Mouse (Mus musculus) MEL (cell line): ENCODE data around the gene Ssh3. TPM values are rescaled to one million over a fixed set of nuclear protein-coding genes. Genes with fewer than 3 reads are reported as not detected.

Experiments used
- DNase-seq: peaks from one replicate; pipeline ENCODE4 v3.0.0; 2011; ENCODE audit warnings: low read depth, low spot score
- H3K27ac ChIP-seq: 2 replicates; pipeline ENCODE4 v1.5.1; 2012; ENCODE audit warnings: low read depth, mild to moderate bottlenecking, control low read depth, low read length, moderate library complexity; ENCODE audit not compliant: control insufficient read depth
- H3K27me3 ChIP-seq, 2 experiments: fragments of 150-350 bp in 1 of 2; sonication (generic) in 1 of 2; 2 replicates each; pipeline ENCODE4 v1.6.1; 2012; ENCODE audit warnings: low read length in 2 of 2, mild to moderate bottlenecking in 2 of 2, improper control_type of control experiment in 1 of 2, moderate library complexity in 1 of 2; ENCODE audit not compliant: insufficient read depth in 2 of 2, control insufficient read depth in 1 of 2
- H3K36me3 ChIP-seq, 2 experiments: 2 replicates each; pipeline ENCODE4 v1.6.1; 2012 to 2014; ENCODE audit warnings: low read length in 2 of 2, improper control_type of control experiment in 1 of 2, inconsistent platforms in 1 of 2, mild to moderate bottlenecking in 1 of 2; ENCODE audit not compliant: insufficient read depth in 2 of 2, control insufficient read depth in 1 of 2
- H3K4me1 ChIP-seq, 2 experiments: fragments of 150-350 bp in 1 of 2; sonication (generic) in 1 of 2; 2 replicates each; pipeline ENCODE4 v1.6.1; 2012; ENCODE audit warnings: low read length in 2 of 2, improper control_type of control experiment in 1 of 2, mild to moderate bottlenecking in 1 of 2; ENCODE audit not compliant: insufficient read depth in 2 of 2, control insufficient read depth in 1 of 2
- H3K4me3 ChIP-seq, 2 experiments: fragments of 150-350 bp in 1 of 2; sonication (generic) in 1 of 2; 2 replicates each; pipeline ENCODE4 v1.5.1; 2012; ENCODE audit warnings: low read depth in 2 of 2, low read length in 2 of 2, mild to moderate bottlenecking in 2 of 2, moderate library complexity in 2 of 2, control low read depth in 1 of 2, improper control_type of control experiment in 1 of 2; ENCODE audit not compliant: control insufficient read depth in 1 of 2, insufficient read depth in 1 of 2
- H3K79me2 ChIP-seq: 2 replicates; pipeline ENCODE4 v1.6.1; 2012; ENCODE audit warnings: mild to moderate bottlenecking, low read length, moderate library complexity; ENCODE audit not compliant: control insufficient read depth, poor library complexity, insufficient read depth
- H3K9ac ChIP-seq: 2 replicates; pipeline ENCODE4 v1.6.1; 2012; ENCODE audit warnings: low read depth, mild to moderate bottlenecking, control low read depth, low read length, moderate library complexity; ENCODE audit not compliant: control insufficient read depth, poor library complexity, severe bottlenecking
- H3K9me3 ChIP-seq: fragments of 150-350 bp; sonication (generic); replicated peaks from 2 replicates; pipeline ENCODE4 v1.6.1; 2012; ENCODE audit warnings: mild to moderate bottlenecking, low read length, improper control_type of control experiment, moderate library complexity; ENCODE audit not compliant: insufficient read depth
- BHLHE40 ChIP-seq: IDR thresholded peaks from 2 replicates; pipeline ENCODE4 v1.6.1; 2012; ENCODE audit warnings: low read depth, mild to moderate bottlenecking, inconsistent platforms, low read length, improper control_type of control experiment, borderline replicate concordance
- CTCF ChIP-seq, 3 experiments: IDR thresholded peaks in 2 of 3; conservative IDR thresholded peaks in 1 of 3; 2 replicates each; pipeline ENCODE4 v1.5.1; 2011 to 2012; ENCODE audit warnings: low read length in 3 of 3, low read depth in 2 of 3, mild to moderate bottlenecking in 2 of 3, improper control_type of control experiment in 1 of 3, inconsistent platforms in 1 of 3, mixed read lengths in 1 of 3, moderate library complexity in 1 of 3; ENCODE audit not compliant: control insufficient read depth in 1 of 3, insufficient read depth in 1 of 3, poor library complexity in 1 of 3, severe bottlenecking in 1 of 3
- E2F4 ChIP-seq: IDR thresholded peaks from 2 replicates; pipeline ENCODE4 v1.6.1; 2011; ENCODE audit warnings: low read depth, low read length, improper control_type of control experiment, borderline replicate concordance
- ELF1 ChIP-seq: IDR thresholded peaks from 2 replicates; pipeline ENCODE4 v1.6.1; 2014; ENCODE audit warnings: low read depth, mild to moderate bottlenecking, inconsistent platforms, low read length, improper control_type of control experiment, moderate library complexity
- EP300 ChIP-seq, 2 experiments: IDR thresholded peaks; 2 replicates each; pipeline ENCODE4 v1.6.1; 2011; ENCODE audit warnings: improper control_type of control experiment in 2 of 2, low read length in 2 of 2, low read depth in 1 of 2, mild to moderate bottlenecking in 1 of 2
- HCFC1 ChIP-seq: IDR thresholded peaks from 2 replicates; pipeline ENCODE4 v1.6.1; 2012; ENCODE audit warnings: low read depth, mild to moderate bottlenecking, inconsistent platforms, low read length, improper control_type of control experiment, moderate library complexity
- JUND ChIP-seq: IDR thresholded peaks from 2 replicates; pipeline ENCODE4 v1.6.1; 2011; ENCODE audit warnings: low read depth, mild to moderate bottlenecking, improper control_type of control experiment, low read length
- KAT2A ChIP-seq: conservative IDR thresholded peaks from 2 replicates; pipeline ENCODE4 v1.6.1; 2012; ENCODE audit warnings: low read depth, low read length, improper control_type of control experiment, inconsistent platforms
- MAX ChIP-seq: IDR thresholded peaks from 2 replicates; pipeline ENCODE4 v1.6.1; 2011; ENCODE audit warnings: low read length, improper control_type of control experiment
- MEF2A ChIP-seq: IDR thresholded peaks from 2 replicates; pipeline ENCODE4 v1.6.1; 2014; ENCODE audit warnings: low read depth, mild to moderate bottlenecking, inconsistent platforms, low read length, improper control_type of control experiment; ENCODE audit not compliant: poor library complexity, insufficient replicate concordance, severe bottlenecking; ENCODE audit errors: extremely low read depth
- MXI1 ChIP-seq: IDR thresholded peaks from 2 replicates; pipeline ENCODE4 v1.6.1; 2011; ENCODE audit warnings: mild to moderate bottlenecking, low read depth, low read length, improper control_type of control experiment
- MYC ChIP-seq: IDR thresholded peaks from 2 replicates; pipeline ENCODE4 v1.6.1; 2011; ENCODE audit warnings: low read depth, mild to moderate bottlenecking, low read length, improper control_type of control experiment, moderate library complexity
- NRF1 ChIP-seq: IDR thresholded peaks from 2 replicates; pipeline ENCODE4 v1.6.1; 2014; ENCODE audit warnings: low read depth, mild to moderate bottlenecking, inconsistent platforms, low read length, improper control_type of control experiment, moderate library complexity; ENCODE audit not compliant: poor library complexity, insufficient read depth, severe bottlenecking
- POLR2AphosphoS2 ChIP-seq: IDR thresholded peaks from 2 replicates; pipeline ENCODE4 v1.6.1; 2011; ENCODE audit warnings: low read length, improper control_type of control experiment
- POLR2AphosphoS5 ChIP-seq: IDR thresholded peaks from 2 replicates; pipeline ENCODE4 v1.6.1; 2012; ENCODE audit warnings: low read depth, borderline replicate concordance, mild to moderate bottlenecking, inconsistent platforms, low read length, moderate library complexity, mixed read lengths
- RAD21 ChIP-seq: IDR thresholded peaks from 2 replicates; pipeline ENCODE4 v1.6.1; 2011; ENCODE audit warnings: mild to moderate bottlenecking, low read depth, low read length, improper control_type of control experiment
- RCOR1 ChIP-seq: IDR thresholded peaks from 2 replicates; pipeline ENCODE4 v1.6.1; 2012; ENCODE audit warnings: low read depth, mild to moderate bottlenecking, inconsistent platforms, low read length, improper control_type of control experiment
- SIN3A ChIP-seq: IDR thresholded peaks from 2 replicates; pipeline ENCODE4 v1.6.1; 2012; ENCODE audit warnings: low read length, improper control_type of control experiment, inconsistent platforms
- USF2 ChIP-seq, 2 experiments: IDR thresholded peaks; 2 replicates each; pipeline ENCODE4 v1.6.1; 2011 to 2012; ENCODE audit warnings: improper control_type of control experiment in 2 of 2, low read length in 2 of 2, borderline replicate concordance in 1 of 2, inconsistent platforms in 1 of 2, low read depth in 1 of 2, mild to moderate bottlenecking in 1 of 2; ENCODE audit not compliant: insufficient read depth in 1 of 2
- polyA plus RNA-seq, 2 experiments: library from polyadenylated mRNA; stranded (reverse) in 1 of 2; unstranded in 1 of 2; fragments of >175 nt in 1 of 2; fragments of >200 nt in 1 of 2; gene quantifications; 2 replicates each; pipeline versions ENCODE4 v1.2.1 to v1.2.4; 2012; ENCODE audit warnings: low replicate concordance in 2 of 2, low read depth in 1 of 2; ENCODE audit not compliant: insufficient read length in 2 of 2, insufficient read depth in 1 of 2, missing spikeins in 1 of 2
- total RNA-seq: library from RNA; depleted of rRNA; stranded (reverse); fragments of 300-350 nt; gene quantifications from 2 replicates; pipeline ENCODE4 v1.2.3, GENCODE M21; 2012

The Ssh3 gene
- total and polyA plus RNA-seq, 3 experiments, result 9.2 to 14.1 TPM; not detected in 1

- TF ChIP-seq KAT2A (no peak), NRF1 (no peak), JUND (no peak; the same call in 1 of the 2 replicates), HCFC1 (0 out of 2 replicates have a peak, but pooled peaks have one; percentile 38), SIN3A (peak; percentile 78), CTCF (IDR thresholded peaks at IDR 0.05 in 2 of 3, conservative IDR thresholded peaks at IDR 0.05 in 1 of 3; ENCODE audit: control insufficient read depth in 1 of 3, insufficient read depth in 1 of 3, low read depth in 2 of 3, low read length in 3 of 3, poor library complexity in 1 of 3, severe bottlenecking in 1 of 3) (peak; percentile 88 to 98 (median 98)), USF2 (IDR thresholded peaks at IDR 0.05; ENCODE audit: borderline replicate concordance in 1 of 2, insufficient read depth in 1 of 2, low read depth in 1 of 2, low read length in 2 of 2) (no peak), RCOR1 (no peak), E2F4 (no peak), POLR2AphosphoS2 (no peak)
Measured at GRCm38 (mm10) chr19:4227894-4228678, 40.9 kb downstream of the Ssh3 start (continued).

DNA sequence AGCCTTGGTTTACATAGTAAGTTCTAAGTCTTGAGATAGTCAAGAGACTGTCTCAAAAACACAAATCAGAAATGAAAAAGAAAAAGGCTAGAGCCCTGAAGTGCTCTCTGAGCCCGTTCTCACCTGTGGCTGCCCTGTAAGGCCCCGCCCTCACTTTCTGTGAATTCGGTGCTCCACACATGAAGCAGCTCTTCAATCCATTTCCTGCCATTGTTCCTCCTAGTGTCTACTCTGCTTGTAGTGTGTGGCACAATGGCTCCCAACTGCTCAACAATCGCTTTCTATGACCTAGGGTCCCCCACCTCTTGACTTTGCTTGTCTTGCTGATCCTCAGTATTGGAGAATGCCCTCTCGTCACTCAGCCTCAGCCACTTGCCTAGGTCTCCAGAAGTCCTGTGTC, 41.5 kb downstream of the Ssh3 start:
- Histone ChIP-seq H3K4me3 (no peak overlapping the region), H3K36me3 (peaks cover 0 to 12% of the 10 kb centered on the region in 2 experiments; a peak in 2 of 4 replicates), H3K27me3 (no peaks in the 10 kb centered on the region), H3K9ac (peak overlapping the region; percentile 35; the same call in 1 of the 2 replicates), H3K27ac (no peak overlapping the region), H3K9me3 (no peaks in the 10 kb centered on the region)
- DNase-seq, result no peak
- TF ChIP-seq POLR2AphosphoS5 (no peak), USF2 (IDR thresholded peaks at IDR 0.05; ENCODE audit: borderline replicate concordance in 1 of 2, insufficient read depth in 1 of 2, low read depth in 1 of 2, low read length in 2 of 2) (no peak), ELF1 (no peak), BHLHE40 (no peak), MYC (no peak), CTCF (IDR thresholded peaks at IDR 0.05 in 2 of 3, conservative IDR thresholded peaks at IDR 0.05 in 1 of 3; ENCODE audit: control insufficient read depth in 1 of 3, insufficient read depth in 1 of 3, low read depth in 2 of 3, low read length in 3 of 3, poor library complexity in 1 of 3, severe bottlenecking in 1 of 3) (no peak), RAD21 (no peak), MEF2A (no peak), MAX (no peak), EP300 (IDR thresholded peaks at IDR 0.05; ENCODE audit: low read depth in 1 of 2, low read length in 2 of 2) (no peak), MXI1 (no peak)
- TF ChIP-seq, all 39 proteins: peak for 0
- Histone ChIP-seq H3K4me1 (peaks cover 4 to 31% of the 10 kb centered on the region in 2 experiments), H3K79me2 (peaks cover 2% of the 10 kb centered on the region; the same call in 1 of the 2 replicates)
